Mouse (Mus musculus) left cerebral cortex, adult 6 months (tissue): Measurements from ENCODE around the gene Hist1h3c. TPM values are rescaled to one million over a fixed set of nuclear protein-coding genes. Genes with fewer than 3 reads are reported as not detected.

Source experiments
- polyA plus RNA-seq: library from polyadenylated mRNA; unstranded; fragments of <200 nt; fragmentation: Nextera tagmentation; gene quantifications from 2 replicates; pipeline ENCODE4 v1.2.3, GENCODE M21; 2021

Hist1h3c gene
- polyA plus RNA-seq, 1 experiment from 2014 or later, result 0.53 TPM

Other genes with a start within 250 kb of the Hist1h3c start
- 37.4 and 58.8 TPM in 2 replicates for gene Hist1h4h, start 214.6 kb downstream of the Hist1h3c start, polyA plus RNA-seq
- gene Hist1h2af, start 211.7 kb downstream of the Hist1h3c start, polyA plus RNA-seq, result 0.54 TPM in 1 of 2 replicates, not detected in the other
- not detected in 2 replicates for gene Hist1h3g, start 210.2 kb downstream of the Hist1h3c start, polyA plus RNA-seq
- gene Hist1h2bh, start 202.2 kb downstream of the Hist1h3c start, polyA plus RNA-seq, result 0.20 and 0.25 TPM in 2 replicates
- 0.13 and 0.29 TPM in 2 replicates for gene Hist1h3f, start 201.6 kb downstream of the Hist1h3c start, polyA plus RNA-seq
- gene Hist1h4f, start 194.0 kb downstream of the Hist1h3c start, polyA plus RNA-seq, result not detected in 2 replicates
- gene Hist1h1d, start 192.3 kb downstream of the Hist1h3c start, polyA plus RNA-seq, result 0.02 and 0.05 TPM in 2 replicates
- gene Hist1h3e, start 183.2 kb downstream of the Hist1h3c start, polyA plus RNA-seq, result 0.88 and 1.3 TPM in 2 replicates
- 4.0 and 7.7 TPM in 2 replicates for gene Hist1h2ae, start 174.4 kb downstream of the Hist1h3c start, polyA plus RNA-seq
- gene Hist1h2bg, start 174.2 kb downstream of the Hist1h3c start, polyA plus RNA-seq, result 1.3 and 2.6 TPM in 2 replicates
- gene Hist1h2bf, start 171.4 kb downstream of the Hist1h3c start, polyA plus RNA-seq, result 0.73 TPM in 1 of 2 replicates, not detected in the other
- gene Hist1h2ad, start 171.2 kb downstream of the Hist1h3c start, polyA plus RNA-seq, result 0.59 TPM in 1 of 2 replicates, not detected in the other
- gene Hist1h3d, start 169.8 kb downstream of the Hist1h3c start, polyA plus RNA-seq, result 0.18 and 0.33 TPM in 2 replicates
- 6.4 and 8.7 TPM in 2 replicates for gene Hist1h4d, start 164.0 kb downstream of the Hist1h3c start, polyA plus RNA-seq
- gene Hist1h2be, start 124.5 kb downstream of the Hist1h3c start, polyA plus RNA-seq, result 3.2 TPM in 2 replicates
- 7.8 and 10.6 TPM in 2 replicates for gene Hist1h1e, start 123.0 kb downstream of the Hist1h3c start, polyA plus RNA-seq
- gene Hist1h2ac, start 61.7 kb downstream of the Hist1h3c start, polyA plus RNA-seq, result 0.88 and 1.6 TPM in 2 replicates
- gene Hist1h2bc, start 61.4 kb downstream of the Hist1h3c start, polyA plus RNA-seq, result 101 and 115 TPM in 2 replicates
- not detected in 2 replicates for gene Hist1h1t, start 49.8 kb downstream of the Hist1h3c start, polyA plus RNA-seq
- gene Hist1h4c, start 47.1 kb downstream of the Hist1h3c start, polyA plus RNA-seq, result 2.1 and 4.0 TPM in 2 replicates
- 3.9 and 4.3 TPM in 2 replicates for gene Hfe, start 34.7 kb downstream of the Hist1h3c start, polyA plus RNA-seq
- 7.4 and 7.6 TPM in 2 replicates for gene Hist1h1c, start 6.8 kb downstream of the Hist1h3c start, polyA plus RNA-seq
- 0.45 TPM in 1 of 2 replicates, not detected in the other for gene Hist1h2bb, start 1.1 kb upstream of the Hist1h3c start, polyA plus RNA-seq
- 2.6 and 2.8 TPM in 2 replicates for gene Hist1h2ab, start 5.5 kb upstream of the Hist1h3c start, polyA plus RNA-seq
- 0.40 TPM in 1 of 2 replicates, not detected in the other for gene Hist1h3b, start 6.7 kb upstream of the Hist1h3c start, polyA plus RNA-seq
- gene Hist1h4b, start 11.4 kb upstream of the Hist1h3c start, polyA plus RNA-seq, result not detected in 2 replicates
- 0.47 TPM in 1 of 2 replicates, not detected in the other for gene Hist1h4a, start 15.6 kb upstream of the Hist1h3c start, polyA plus RNA-seq
- gene Hist1h3a, start 16.8 kb upstream of the Hist1h3c start, polyA plus RNA-seq, result not detected in 2 replicates
- not detected in 2 replicates for gene Hist1h1a, start 18.1 kb upstream of the Hist1h3c start, polyA plus RNA-seq
- gene Trim38, start 24.3 kb upstream of the Hist1h3c start, polyA plus RNA-seq, result not detected in 2 replicates
- gene Slc17a2, start 61.4 kb upstream of the Hist1h3c start, polyA plus RNA-seq, result not detected in 2 replicates
- gene Slc17a3, start 93.8 kb upstream of the Hist1h3c start, polyA plus RNA-seq, result not detected in 2 replicates
- not detected in 2 replicates for gene Slc17a1, start 122.1 kb upstream of the Hist1h3c start, polyA plus RNA-seq
- gene Slc17a4, start 169.4 kb upstream of the Hist1h3c start, polyA plus RNA-seq, result not detected in 2 replicates
- not detected in 2 replicates for gene Hist1h2ba, start 188.6 kb upstream of the Hist1h3c start, polyA plus RNA-seq
- not detected in 2 replicates for gene Hist1h2aa, start 188.9 kb upstream of the Hist1h3c start, polyA plus RNA-seq
- gene Scgn, start 245.6 kb upstream of the Hist1h3c start, polyA plus RNA-seq, result 0.38 TPM in 1 of 2 replicates, not detected in the other